Mouse (Mus musculus) forebrain, embryonic 14.5 days (tissue): ENCODE data around the gene Snip1. TPM values are rescaled to one million over a fixed set of nuclear protein-coding genes. Genes with fewer than 3 reads are reported as not detected.

Experiments used
- polyA plus RNA-seq: library from polyadenylated mRNA; unstranded; fragments of >200 nt; fragmentation: Nextera tagmentation; extraction: Ambion mirVana; gene quantifications from 2 replicates; pipeline ENCODE4 v1.2.1, GENCODE M21; 2014

The Snip1 gene
- polyA plus RNA-seq, 1 experiment from 2014 or later, result 28.9 TPM

Other genes with a start within 250 kb of the Snip1 start
- gene Yrdc, start 216.0 kb upstream of the Snip1 start, polyA plus RNA-seq, result 57.1 and 62.4 TPM in 2 replicates
- gene 1110065P20Rik, start 215.5 kb upstream of the Snip1 start, polyA plus RNA-seq, result 78.0 and 90.7 TPM in 2 replicates
- 12.9 and 13.4 TPM in 2 replicates for gene Maneal, start 204.5 kb upstream of the Snip1 start, polyA plus RNA-seq
- gene Epha10, start 185.8 kb upstream of the Snip1 start, polyA plus RNA-seq, result 0.27 and 0.84 TPM in 2 replicates
- gene 9930104L06Rik, start 129.6 kb upstream of the Snip1 start, polyA plus RNA-seq, result 3.2 and 5.6 TPM in 2 replicates
- 63.5 and 63.8 TPM in 2 replicates for gene Cdca8, start 127.4 kb upstream of the Snip1 start, polyA plus RNA-seq
- 1.8 and 2.4 TPM in 2 replicates for gene Rspo1, start 80.2 kb upstream of the Snip1 start, polyA plus RNA-seq
- 86.4 and 95.0 TPM in 2 replicates for gene Gnl2, start 50.1 kb upstream of the Snip1 start, polyA plus RNA-seq
- 1.1 and 1.3 TPM in 2 replicates for gene Dnali1, start 969 bp upstream of the Snip1 start, polyA plus RNA-seq
- gene Meaf6, start 18.5 kb downstream of the Snip1 start, polyA plus RNA-seq, result 153 and 164 TPM in 2 replicates
- gene Zc3h12a, start 61.2 kb downstream of the Snip1 start, polyA plus RNA-seq, result 0.14 and 0.32 TPM in 2 replicates